Comparison of ENCODE assay signal across 17 mouse cellular contexts in genomic region chr1:154415826-154416225, GRCm38 (mm10).
DNase-seq lines count a peak whose midpoint lies in the region; ATAC-seq and TF ChIP-seq lines count a peak whose summit lies in the region.
"Had no signal": no experiment of that assay in that cellular context is flagged by ENCODE, and none has a peak within 500 bp of the region (broad histone marks: within the 10 kb centered on the region; RNA-seq: fewer than 3 reads in every experiment).

No protein-coding gene starts in this region.

- H3K9ac ChIP-seq in kidney, embryonic 14.5 days (ENCODE audit: low read depth, low read length), result no peak overlapping the region
- H3K9ac ChIP-seq in lung, postnatal 0 days (replicated peaks; ENCODE audit: low read depth), result no peak overlapping the region
- no peak overlapping the region for H3K9ac ChIP-seq in forebrain, embryonic 16.5 days (replicated peaks; ENCODE audit: low read depth, low read length)
- no peak overlapping the region for H3K9ac ChIP-seq in intestine, embryonic 16.5 days (ENCODE audit: low read depth, low read length)
- H3K9ac ChIP-seq: embryonic facial prominence, embryonic 12.5 days; midbrain, embryonic 12.5 days had no signal

- no peak for TF ChIP-seq CTCF in lung, postnatal 0 days (IDR thresholded peaks at IDR 0.05)

- no peak for TF ChIP-seq EP300 in lung, postnatal 0 days (IDR thresholded peaks at IDR 0.05)

- no peaks in the 10 kb centered on the region for H3K9me3 ChIP-seq in kidney, embryonic 14.5 days (ENCODE audit: control insufficient read depth, low read length)
- H3K9me3 ChIP-seq in lung, postnatal 0 days (ENCODE audit: low read length), result no peaks in the 10 kb centered on the region
- no peaks in the 10 kb centered on the region for H3K9me3 ChIP-seq in forebrain, embryonic 16.5 days (ENCODE audit: control insufficient read depth, low read length)
- H3K9me3 ChIP-seq in intestine, embryonic 16.5 days (ENCODE audit: control insufficient read depth, low read length), result no peaks in the 10 kb centered on the region
- H3K9me3 ChIP-seq: embryonic facial prominence, embryonic 12.5 days; midbrain, embryonic 12.5 days had no signal

- H3K4me1 ChIP-seq in kidney, embryonic 14.5 days (ENCODE audit: control insufficient read depth, insufficient read depth, low read length), result 0 out of 2 replicates have a peak, but pooled peaks cover 8% of the 10 kb centered on the region
- H3K4me1 ChIP-seq in lung, postnatal 0 days (ENCODE audit: insufficient read depth, low read depth, low read length), result no peaks in the 10 kb centered on the region
- 0 out of 2 replicates have a peak, but pooled peaks cover 6% of the 10 kb centered on the region for H3K4me1 ChIP-seq in forebrain, embryonic 16.5 days (replicated peaks; ENCODE audit: control insufficient read depth, insufficient read depth, low read length)
- no peaks in the 10 kb centered on the region for H3K4me1 ChIP-seq in intestine, embryonic 16.5 days (ENCODE audit: control insufficient read depth, insufficient read depth, low read length)
- H3K4me1 ChIP-seq: midbrain, embryonic 12.5 days had no signal

- H3K27ac ChIP-seq in kidney, embryonic 14.5 days (ENCODE audit: low read depth, low read length), result no peak overlapping the region
- no peak overlapping the region for H3K27ac ChIP-seq in lung, postnatal 0 days (ENCODE audit: low read length)
- no peak overlapping the region for H3K27ac ChIP-seq in forebrain, embryonic 16.5 days (ENCODE audit: low read length)
- no peak overlapping the region for H3K27ac ChIP-seq in intestine, embryonic 16.5 days (ENCODE audit: low read length)
- H3K27ac ChIP-seq: embryonic facial prominence, embryonic 12.5 days; layer of hippocampus, adult 2 months; midbrain, embryonic 12.5 days had no signal

- no peak overlapping the region for H3K4me2 ChIP-seq in kidney, embryonic 14.5 days (replicated peaks; ENCODE audit: low read depth, low read length)
- H3K4me2 ChIP-seq in lung, postnatal 0 days (replicated peaks; ENCODE audit: low read depth, low read length), result no peak overlapping the region
- no peak overlapping the region for H3K4me2 ChIP-seq in forebrain, embryonic 16.5 days (ENCODE audit: low read length)
- H3K4me2 ChIP-seq in intestine, embryonic 16.5 days (ENCODE audit: low read depth, low read length), result no peak overlapping the region
- H3K4me2 ChIP-seq: embryonic facial prominence, embryonic 12.5 days; midbrain, embryonic 12.5 days had no signal

- H3K27me3 ChIP-seq in kidney, embryonic 14.5 days (ENCODE audit: control insufficient read depth, insufficient read depth, low read length), result no peaks in the 10 kb centered on the region
- H3K27me3 ChIP-seq in lung, postnatal 0 days (replicated peaks; ENCODE audit: insufficient read depth, low read length), result no peaks in the 10 kb centered on the region
- no peaks in the 10 kb centered on the region for H3K27me3 ChIP-seq in forebrain, embryonic 16.5 days (replicated peaks; ENCODE audit: control insufficient read depth, insufficient read depth, low read length)
- no peaks in the 10 kb centered on the region for H3K27me3 ChIP-seq in intestine, embryonic 16.5 days (replicated peaks; ENCODE audit: control insufficient read depth, insufficient read depth, low read length)
- H3K27me3 ChIP-seq: embryonic facial prominence, embryonic 12.5 days; midbrain, embryonic 12.5 days had no signal

- no peak overlapping the region for H3K4me3 ChIP-seq in kidney, embryonic 14.5 days (ENCODE audit: low read length)
- no peak overlapping the region for H3K4me3 ChIP-seq in lung, postnatal 0 days (ENCODE audit: low read depth, low read length)
- no peak overlapping the region for H3K4me3 ChIP-seq in forebrain, embryonic 16.5 days (replicated peaks; ENCODE audit: low read length)
- H3K4me3 ChIP-seq in intestine, embryonic 16.5 days (ENCODE audit: low read length), result no peak overlapping the region
- H3K4me3 ChIP-seq: embryonic facial prominence, embryonic 12.5 days; layer of hippocampus, adult 2 months; midbrain, embryonic 12.5 days had no signal

- no peaks in the 10 kb centered on the region for H3K36me3 ChIP-seq in kidney, embryonic 14.5 days (ENCODE audit: control insufficient read depth, insufficient read depth, low read length)
- no peaks in the 10 kb centered on the region for H3K36me3 ChIP-seq in lung, postnatal 0 days (ENCODE audit: insufficient read depth, low read length)
- no peaks in the 10 kb centered on the region for H3K36me3 ChIP-seq in forebrain, embryonic 16.5 days (ENCODE audit: control insufficient read depth, insufficient read depth)
- H3K36me3 ChIP-seq in intestine, embryonic 16.5 days (ENCODE audit: control insufficient read depth, insufficient read depth, low read length), result no peaks in the 10 kb centered on the region
- H3K36me3 ChIP-seq: embryonic facial prominence, embryonic 12.5 days; midbrain, embryonic 12.5 days had no signal

- WGBS in kidney, embryonic 14.5 days, result 67% methylated on average over 10 of the region's 10 CpGs
- 71% methylated on average over 10 of the region's 10 CpGs for WGBS in lung, postnatal 0 days
- WGBS in forebrain, embryonic 16.5 days, result 89% methylated on average over 10 of the region's 10 CpGs
- WGBS in intestine, embryonic 16.5 days, result 75% methylated on average over 10 of the region's 10 CpGs

- peak; percentile 43; the same call in 1 of the 2 replicates for ATAC-seq in kidney, embryonic 14.5 days (ENCODE audit: low FRiP score, low TSS enrichment)
- ATAC-seq in lung, postnatal 0 days, result peak; percentile 38
- ATAC-seq in forebrain, embryonic 16.5 days, result no peak
- no peak for ATAC-seq in intestine, embryonic 16.5 days

- DNase-seq in kidney, adult 11 months, result no peak
- DNase-seq in lung, postnatal 0 days (ENCODE audit: low spot score), result no peak
- DNase-seq in lung, postnatal 25 days (ENCODE audit: low spot score), result no peak
- peak; percentile 3 for DNase-seq in embryo, embryonic 10.5 days (ENCODE audit: low spot score)
- DNase-seq in embryo, embryonic 9.5 days (ENCODE audit: extremely low spot score), result peak; percentile 2
- DNase-seq: adrenal gland, adult 2 months; cerebellum, adult 18-20 months; cerebellum, postnatal 36 days; gastrocnemius, postnatal 36 days; kidney, adult 9 months; thymus, postnatal 14 days had no signal

Comparison
In these comparisons a context has a peak if more than half of its experiments do, and no peak if none do; other contexts are left out.
1. ATAC-seq: peak in kidney, embryonic 14.5 days (single experiment) and lung, postnatal 0 days (single experiment); none in forebrain, embryonic 16.5 days (single experiment) and intestine, embryonic 16.5 days (single experiment).
2. DNase-seq: peak in embryo, embryonic 10.5 days (single experiment) and embryo, embryonic 9.5 days (single experiment); none in kidney, adult 11 months (single experiment), lung, postnatal 0 days (single experiment) and lung, postnatal 25 days (single experiment).